Mouse (Mus musculus) central nervous system, embryonic 11.5 days (tissue): ENCODE results near the gene Gm2244. TPM values are rescaled to one million over a fixed set of nuclear protein-coding genes. Genes with fewer than 3 reads are reported as not detected.

Experiments
- polyA plus RNA-seq: library from polyadenylated mRNA; depleted of rRNA; stranded (reverse); fragments of >200 nt; gene quantifications from 2 replicates; pipeline ENCODE4 v1.2.3, GENCODE M21; 2012; rRNA removed

Gene Gm2244
- 0.07 TPM in 1 of 2 replicates, not detected in the other for polyA plus RNA-seq

DNA sequence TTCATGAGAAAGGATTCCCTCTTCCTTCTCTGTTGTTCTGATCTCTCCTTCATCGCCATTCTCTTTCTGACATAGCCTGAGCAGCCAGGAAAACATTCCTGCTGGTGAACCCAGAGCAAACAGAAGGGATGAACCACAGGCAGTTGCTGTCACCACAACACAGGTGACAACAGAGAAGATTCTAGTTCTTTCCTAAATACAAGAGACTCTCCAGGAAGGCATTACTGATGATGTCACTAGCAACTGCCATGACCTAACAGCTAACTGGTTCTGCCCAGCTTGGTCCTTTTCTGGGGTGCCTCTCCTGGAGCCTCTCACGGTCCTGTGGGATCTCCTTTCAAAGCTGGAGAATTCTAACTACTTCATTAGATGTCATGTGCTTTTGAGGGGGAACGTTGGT lies at the start of gene Gm2244:
Gm2244 (minus strand) TSS at position 101 of the 400 bp plus-strand sequence.

DNA sequence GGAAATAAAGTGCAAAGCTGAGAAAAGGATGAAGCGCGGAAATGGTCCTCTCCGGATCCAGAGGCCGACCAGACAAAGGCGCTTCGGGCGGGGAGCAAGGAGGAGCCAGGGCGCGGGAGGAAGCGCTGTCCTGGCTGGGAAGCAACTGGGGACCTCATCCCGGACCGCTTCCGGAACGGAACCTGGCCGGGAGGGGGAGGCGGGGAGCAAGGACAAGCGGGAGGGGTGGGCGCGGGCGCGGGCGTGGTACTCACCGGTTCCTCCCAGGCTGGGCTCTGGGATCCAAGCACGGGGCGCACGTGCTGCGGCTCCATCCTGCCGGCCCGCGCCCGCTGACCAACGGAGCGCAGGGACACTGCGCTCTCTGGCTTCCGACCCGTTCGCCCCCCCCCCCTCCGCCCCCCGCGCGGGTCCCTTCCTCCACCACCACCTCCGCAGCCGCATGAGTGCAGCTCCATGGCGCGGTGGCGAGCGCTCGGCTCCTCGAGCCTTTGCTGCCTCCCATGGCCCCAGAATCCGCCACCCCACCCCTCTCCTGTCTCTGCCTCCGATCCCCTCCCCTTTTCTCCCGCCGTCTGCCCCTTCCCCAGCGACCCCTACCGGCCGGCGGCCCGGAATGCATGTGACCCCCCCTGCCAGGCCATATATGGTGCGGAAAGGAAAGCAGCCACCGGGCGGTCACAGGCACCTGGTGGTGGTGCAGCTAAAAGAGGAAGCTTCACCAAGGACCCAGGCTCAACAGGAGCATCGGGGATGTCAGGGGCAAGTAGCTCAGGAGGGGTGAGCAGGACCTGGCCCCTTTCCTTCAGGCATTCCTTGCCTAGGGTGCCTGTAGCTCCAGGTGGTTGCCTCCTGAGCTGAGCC lies 35.3 kb upstream of the Gm2244 start, which contains the start of gene Gm2237:
Gm2237 (minus strand) TSS at position 332 of the 864 bp plus-strand sequence.

Other genes starting within 250 kb of the Gm2244 start
- gene Gm21738, start 131.0 kb downstream of the Gm2244 start, polyA plus RNA-seq, result 0.52 TPM in 1 of 2 replicates, not detected in the other
- 8.7 and 18.4 TPM in 2 replicates for gene Gm2237, start 35.2 kb upstream of the Gm2244 start, polyA plus RNA-seq
- not detected in 2 replicates for gene Gm5458, start 52.6 kb upstream of the Gm2244 start, polyA plus RNA-seq
- gene Nid2, start 201.3 kb upstream of the Gm2244 start, polyA plus RNA-seq, result 22.9 and 36.7 TPM in 2 replicates